Mouse (Mus musculus) telencephalon, adult 2 months (tissue): ENCODE data around the gene Tfdp1.
"Not testable (repeated sequence)": the region's sequence is repeated elsewhere in the genome, so short reads cannot be mapped to it uniquely, and the experiment has no call there.

Source experiments
- DNase-seq: peaks from one replicate; pipeline ENCODE4 v3.0.0-alpha.2; 2011; ENCODE audit warnings: low read depth, low spot score

Tfdp1 gene

GRCm38 (mm10) chr8:13338255-13338860 lies at the start of gene Tfdp1:
Gene Tfdp1, plus strand, starts transcription at chr8:13338751.
- DNase-seq, result peak; percentile 58

GRCm38 (mm10) chr8:13292364-13292763 lies 46.2 kb upstream of the Tfdp1 start:
- DNase-seq, result peak; percentile 36

- no peak for DNase-seq
Observed at GRCm38 (mm10) chr8:13293677-13294470, 44.7 kb upstream of the Tfdp1 start.

GRCm38 (mm10) chr8:13299571-13299970 lies 39.0 kb upstream of the Tfdp1 start:
- DNase-seq, result no peak

GRCm38 (mm10) chr8:13301036-13301435 lies 37.5 kb upstream of the Tfdp1 start:
- DNase-seq, result no peak

- DNase-seq, result peak; percentile 72
Observed at GRCm38 (mm10) chr8:13305459-13305858, 33.1 kb upstream of the Tfdp1 start.

GRCm38 (mm10) chr8:13305884-13306283 lies 32.7 kb upstream of the Tfdp1 start:
- no peak for DNase-seq

- DNase-seq, result no peak
Observed at GRCm38 (mm10) chr8:13306309-13306909, 32.1 kb upstream of the Tfdp1 start.

GRCm38 (mm10) chr8:13306916-13307315 lies 31.6 kb upstream of the Tfdp1 start:
- DNase-seq, result no peak

- no peak for DNase-seq
Observed at GRCm38 (mm10) chr8:13314922-13315321, 23.6 kb upstream of the Tfdp1 start.

- DNase-seq, result no peak
Observed at GRCm38 (mm10) chr8:13316671-13317070, 21.9 kb upstream of the Tfdp1 start.

GRCm38 (mm10) chr8:13326598-13326997 lies 12.0 kb upstream of the Tfdp1 start:
- DNase-seq, result no peak

- no peak for DNase-seq
Observed at GRCm38 (mm10) chr8:13334671-13335070, 3.9 kb upstream of the Tfdp1 start.

GRCm38 (mm10) chr8:13337245-13337644 lies 1.3 kb upstream of the Tfdp1 start:
- DNase-seq, result not testable (repeated sequence)

GRCm38 (mm10) chr8:13337678-13338077 lies 873 bp upstream of the Tfdp1 start:
- no peak for DNase-seq

- no peak for DNase-seq
Observed at GRCm38 (mm10) chr8:13338901-13339645, 522 bp downstream of the Tfdp1 start.

GRCm38 (mm10) chr8:13339646-13339990 lies 1.1 kb downstream of the Tfdp1 start:
- no peak for DNase-seq

GRCm38 (mm10) chr8:13340650-13341049 lies 2.1 kb downstream of the Tfdp1 start:
- no peak for DNase-seq

GRCm38 (mm10) chr8:13342340-13342739 lies 3.8 kb downstream of the Tfdp1 start:
- no peak for DNase-seq

- no peak for DNase-seq
Observed at GRCm38 (mm10) chr8:13343134-13343533, 4.6 kb downstream of the Tfdp1 start.

- DNase-seq, result no peak
Observed at GRCm38 (mm10) chr8:13350052-13350451, 11.5 kb downstream of the Tfdp1 start.

- no peak for DNase-seq
Observed at GRCm38 (mm10) chr8:13351593-13351992, 13.0 kb downstream of the Tfdp1 start.
